Mouse (Mus musculus) MEL (cell line): ENCODE measurements at regions not wholly inside any gene's neighbourhood (a gene's known extent, or its start where the extent isn't known, plus 50 kb on each side); places are given as distances from the start of the nearest gene placed in this dataset.

Experiments
- DNase-seq: peaks from one replicate; pipeline ENCODE4 v3.0.0; 2011; ENCODE audit warnings: low read depth, low spot score
- H3K27ac ChIP-seq: 2 replicates; pipeline ENCODE4 v1.5.1; 2012; ENCODE audit warnings: low read depth, mild to moderate bottlenecking, control low read depth, low read length, moderate library complexity; ENCODE audit not compliant: control insufficient read depth
- H3K27me3 ChIP-seq, 2 experiments: fragments of 150-350 bp in 1 of 2; sonication (generic) in 1 of 2; 2 replicates each; pipeline ENCODE4 v1.6.1; 2012; ENCODE audit warnings: low read length in 2 of 2, mild to moderate bottlenecking in 2 of 2, improper control_type of control experiment in 1 of 2, moderate library complexity in 1 of 2; ENCODE audit not compliant: insufficient read depth in 2 of 2, control insufficient read depth in 1 of 2
- H3K36me3 ChIP-seq, 2 experiments: 2 replicates each; pipeline ENCODE4 v1.6.1; 2012 to 2014; ENCODE audit warnings: low read length in 2 of 2, improper control_type of control experiment in 1 of 2, inconsistent platforms in 1 of 2, mild to moderate bottlenecking in 1 of 2; ENCODE audit not compliant: insufficient read depth in 2 of 2, control insufficient read depth in 1 of 2
- H3K4me1 ChIP-seq, 2 experiments: fragments of 150-350 bp in 1 of 2; sonication (generic) in 1 of 2; 2 replicates each; pipeline ENCODE4 v1.6.1; 2012; ENCODE audit warnings: low read length in 2 of 2, improper control_type of control experiment in 1 of 2, mild to moderate bottlenecking in 1 of 2; ENCODE audit not compliant: insufficient read depth in 2 of 2, control insufficient read depth in 1 of 2
- H3K4me3 ChIP-seq, 2 experiments: fragments of 150-350 bp in 1 of 2; sonication (generic) in 1 of 2; 2 replicates each; pipeline ENCODE4 v1.5.1; 2012; ENCODE audit warnings: low read depth in 2 of 2, low read length in 2 of 2, mild to moderate bottlenecking in 2 of 2, moderate library complexity in 2 of 2, control low read depth in 1 of 2, improper control_type of control experiment in 1 of 2; ENCODE audit not compliant: control insufficient read depth in 1 of 2, insufficient read depth in 1 of 2
- H3K79me2 ChIP-seq: 2 replicates; pipeline ENCODE4 v1.6.1; 2012; ENCODE audit warnings: mild to moderate bottlenecking, low read length, moderate library complexity; ENCODE audit not compliant: control insufficient read depth, poor library complexity, insufficient read depth
- H3K9ac ChIP-seq: 2 replicates; pipeline ENCODE4 v1.6.1; 2012; ENCODE audit warnings: low read depth, mild to moderate bottlenecking, control low read depth, low read length, moderate library complexity; ENCODE audit not compliant: control insufficient read depth, poor library complexity, severe bottlenecking
- H3K9me3 ChIP-seq: fragments of 150-350 bp; sonication (generic); replicated peaks from 2 replicates; pipeline ENCODE4 v1.6.1; 2012; ENCODE audit warnings: mild to moderate bottlenecking, low read length, improper control_type of control experiment, moderate library complexity; ENCODE audit not compliant: insufficient read depth
- CTCF ChIP-seq, 3 experiments: IDR thresholded peaks in 2 of 3; conservative IDR thresholded peaks in 1 of 3; 2 replicates each; pipeline ENCODE4 v1.5.1; 2011 to 2012; ENCODE audit warnings: low read length in 3 of 3, low read depth in 2 of 3, mild to moderate bottlenecking in 2 of 3, improper control_type of control experiment in 1 of 3, inconsistent platforms in 1 of 3, mixed read lengths in 1 of 3, moderate library complexity in 1 of 3; ENCODE audit not compliant: control insufficient read depth in 1 of 3, insufficient read depth in 1 of 3, poor library complexity in 1 of 3, severe bottlenecking in 1 of 3
- ELF1 ChIP-seq: IDR thresholded peaks from 2 replicates; pipeline ENCODE4 v1.6.1; 2014; ENCODE audit warnings: low read depth, mild to moderate bottlenecking, inconsistent platforms, low read length, improper control_type of control experiment, moderate library complexity
- ETS1 ChIP-seq: IDR thresholded peaks from 2 replicates; pipeline ENCODE4 v1.6.1; 2012; ENCODE audit warnings: low read depth, mild to moderate bottlenecking, inconsistent platforms, low read length, improper control_type of control experiment, moderate library complexity
- GABPA ChIP-seq: IDR thresholded peaks from 2 replicates; pipeline ENCODE4 v1.6.1; 2012; ENCODE audit warnings: low read depth, mild to moderate bottlenecking, inconsistent platforms, low read length, improper control_type of control experiment, moderate library complexity
- GATA1 ChIP-seq: IDR thresholded peaks from 2 replicates; pipeline ENCODE4 v1.6.1; 2011; ENCODE audit warnings: low read depth, low read length, improper control_type of control experiment
- HCFC1 ChIP-seq: IDR thresholded peaks from 2 replicates; pipeline ENCODE4 v1.6.1; 2012; ENCODE audit warnings: low read depth, mild to moderate bottlenecking, inconsistent platforms, low read length, improper control_type of control experiment, moderate library complexity
- KAT2A ChIP-seq: conservative IDR thresholded peaks from 2 replicates; pipeline ENCODE4 v1.6.1; 2012; ENCODE audit warnings: low read depth, low read length, improper control_type of control experiment, inconsistent platforms
- MAZ ChIP-seq: IDR thresholded peaks from 2 replicates; pipeline ENCODE4 v1.6.1; 2012; ENCODE audit warnings: low read depth, mild to moderate bottlenecking, inconsistent platforms, low read length, improper control_type of control experiment
- MEF2A ChIP-seq: IDR thresholded peaks from 2 replicates; pipeline ENCODE4 v1.6.1; 2014; ENCODE audit warnings: low read depth, mild to moderate bottlenecking, inconsistent platforms, low read length, improper control_type of control experiment; ENCODE audit not compliant: poor library complexity, insufficient replicate concordance, severe bottlenecking; ENCODE audit errors: extremely low read depth
- MYB ChIP-seq: IDR thresholded peaks from 2 replicates; pipeline ENCODE4 v1.6.1; 2011; ENCODE audit warnings: mild to moderate bottlenecking, low read depth, low read length, improper control_type of control experiment
- MYC ChIP-seq: IDR thresholded peaks from 2 replicates; pipeline ENCODE4 v1.6.1; 2011; ENCODE audit warnings: low read depth, mild to moderate bottlenecking, low read length, improper control_type of control experiment, moderate library complexity
- NELFE ChIP-seq: IDR thresholded peaks from 2 replicates; pipeline ENCODE4 v1.6.1; 2011; ENCODE audit warnings: low read depth, low read length, improper control_type of control experiment
- POLR2AphosphoS2 ChIP-seq: IDR thresholded peaks from 2 replicates; pipeline ENCODE4 v1.6.1; 2011; ENCODE audit warnings: low read length, improper control_type of control experiment
- TAL1 ChIP-seq: IDR thresholded peaks from 2 replicates; pipeline ENCODE4 v1.6.1; 2012; ENCODE audit warnings: mild to moderate bottlenecking, inconsistent platforms, low read length, moderate library complexity, mixed read lengths
- TCF12 ChIP-seq: IDR thresholded peaks from 2 replicates; pipeline ENCODE4 v1.6.1; 2014; ENCODE audit warnings: low read depth, mild to moderate bottlenecking, inconsistent platforms, low read length, improper control_type of control experiment, moderate library complexity
- USF1 ChIP-seq: IDR thresholded peaks from 2 replicates; pipeline ENCODE4 v1.6.1; 2014; ENCODE audit warnings: low read depth, mild to moderate bottlenecking, inconsistent platforms, low read length, improper control_type of control experiment, moderate library complexity
- USF2 ChIP-seq, 2 experiments: IDR thresholded peaks; 2 replicates each; pipeline ENCODE4 v1.6.1; 2011 to 2012; ENCODE audit warnings: improper control_type of control experiment in 2 of 2, low read length in 2 of 2, borderline replicate concordance in 1 of 2, inconsistent platforms in 1 of 2, low read depth in 1 of 2, mild to moderate bottlenecking in 1 of 2; ENCODE audit not compliant: insufficient read depth in 1 of 2
- ZKSCAN1 ChIP-seq: IDR thresholded peaks from 2 replicates; pipeline ENCODE4 v1.6.1; 2012; ENCODE audit warnings: low read depth, mild to moderate bottlenecking, inconsistent platforms, low read length, improper control_type of control experiment, moderate library complexity
- ZMIZ1 ChIP-seq: IDR thresholded peaks from 2 replicates; pipeline ENCODE4 v1.6.1; 2012; ENCODE audit warnings: low read depth, mild to moderate bottlenecking, inconsistent platforms, low read length, improper control_type of control experiment, moderate library complexity
- ZNF384 ChIP-seq: IDR thresholded peaks from 2 replicates; pipeline ENCODE4 v1.6.1; 2012; ENCODE audit warnings: low read depth, mild to moderate bottlenecking, inconsistent platforms, low read length, improper control_type of control experiment

GRCm38 (mm10) chr6:22591592-22591991 is 235.5 kb upstream of the Fam3c start:
- H3K4me1 ChIP-seq = no peaks in the 10 kb centered on the region
- H3K79me2 ChIP-seq = no peaks in the 10 kb centered on the region
- no peaks in the 10 kb centered on the region for H3K9me3 ChIP-seq
- no peaks in the 10 kb centered on the region for H3K36me3 ChIP-seq
- TF ChIP-seq CTCF (IDR thresholded peaks at IDR 0.05 in 2 of 3, conservative IDR thresholded peaks at IDR 0.05 in 1 of 3; ENCODE audit: control insufficient read depth in 1 of 3, insufficient read depth in 1 of 3, low read depth in 2 of 3, low read length in 3 of 3, poor library complexity in 1 of 3, severe bottlenecking in 1 of 3) (no peak), MEF2A (no peak), NELFE (no peak), ZNF384 (no peak), USF1 (no peak), GABPA (no peak), KAT2A (no peak), MYB (no peak), USF2 (IDR thresholded peaks at IDR 0.05; ENCODE audit: borderline replicate concordance in 1 of 2, insufficient read depth in 1 of 2, low read depth in 1 of 2, low read length in 2 of 2) (no peak), POLR2AphosphoS2 (no peak), ELF1 (no peak), TAL1 (no peak), GATA1 (no peak), HCFC1 (no peak), MAZ (no peak), ETS1 (no peak), ZKSCAN1 (no peak), ZMIZ1 (no peak), TCF12 (no peak)
- no peak overlapping the region for H3K4me3 ChIP-seq
- H3K27ac ChIP-seq = no peak overlapping the region
- no peak overlapping the region for H3K9ac ChIP-seq
- peaks cover 4% of the 10 kb centered on the region in 2 experiments; a peak in 2 of 4 replicates for H3K27me3 ChIP-seq
- DNase-seq = no peak

- Histone ChIP-seq H3K36me3 (no peaks in the 10 kb centered on the region), H3K4me1 (no peaks in the 10 kb centered on the region), H3K9me3 (no peaks in the 10 kb centered on the region), H3K27me3 (peaks cover 2 to 4% of the 10 kb centered on the region in 2 experiments; a peak in 2 of 4 replicates), H3K27ac (no peak overlapping the region), H3K79me2 (no peaks in the 10 kb centered on the region), H3K4me3 (no peak overlapping the region), H3K9ac (no peak overlapping the region)
- TF ChIP-seq MYC = no peak
- DNase-seq = no peak
These were observed 228.8 kb upstream of the Fam3c start for GRCm38 (mm10) chr6:22584851-22585250.
